Mouse (Mus musculus): ENCODE results near the gene Gm7579. TPM values are rescaled to one million over a fixed set of nuclear protein-coding genes. Genes with fewer than 3 reads are reported as not detected.

Gene Gm7579
- polyA plus RNA-seq, 1 experiment from 2014 or later = not detected

Other genes with a start within 250 kb of the Gm7579 start
- 52.7 and 55.9 TPM in 2 replicates for gene Mob2, start 150.8 kb upstream of the Gm7579 start, polyA plus RNA-seq (2015; fragmentation: Nextera tagmentation; extraction: Ambion mirVana)
- gene Dusp8, start 116.0 kb upstream of the Gm7579 start, polyA plus RNA-seq (2015; fragmentation: Nextera tagmentation; extraction: Ambion mirVana) = 109 and 117 TPM in 2 replicates
- gene Gm45618, start 91.1 kb upstream of the Gm7579 start, polyA plus RNA-seq (2015; fragmentation: Nextera tagmentation; extraction: Ambion mirVana) = 0.25 TPM in 2 replicates
- gene Gm39115, start 75.8 kb upstream of the Gm7579 start, polyA plus RNA-seq (2015; fragmentation: Nextera tagmentation; extraction: Ambion mirVana) = 0.24 TPM in 2 replicates
- not detected in 2 replicates for gene Gm45337, start 67.3 kb upstream of the Gm7579 start, polyA plus RNA-seq (2015; fragmentation: Nextera tagmentation; extraction: Ambion mirVana)
- not detected in 2 replicates for gene Gm29735, start 54.7 kb upstream of the Gm7579 start, polyA plus RNA-seq (2015; fragmentation: Nextera tagmentation; extraction: Ambion mirVana)
- gene Gm4553, start 46.1 kb upstream of the Gm7579 start, polyA plus RNA-seq (2015; fragmentation: Nextera tagmentation; extraction: Ambion mirVana) = not detected in 2 replicates
- gene Krtap5-2, start 35.9 kb upstream of the Gm7579 start, polyA plus RNA-seq (2015; fragmentation: Nextera tagmentation; extraction: Ambion mirVana) = not detected in 2 replicates
- gene Gm10153, start 21.5 kb upstream of the Gm7579 start, polyA plus RNA-seq (2015; fragmentation: Nextera tagmentation; extraction: Ambion mirVana) = not detected in 2 replicates
- gene Krtap5-3, start 10.5 kb upstream of the Gm7579 start, polyA plus RNA-seq (2015; fragmentation: Nextera tagmentation; extraction: Ambion mirVana) = not detected in 2 replicates
- gene Krtap5-5, start 18.1 kb downstream of the Gm7579 start, polyA plus RNA-seq (2015; fragmentation: Nextera tagmentation; extraction: Ambion mirVana) = not detected in 2 replicates
- gene Gm40460, start 29.2 kb downstream of the Gm7579 start, polyA plus RNA-seq (2015; fragmentation: Nextera tagmentation; extraction: Ambion mirVana) = not detected in 2 replicates
- not detected in 2 replicates for gene Gm2431, start 46.5 kb downstream of the Gm7579 start, polyA plus RNA-seq (2015; fragmentation: Nextera tagmentation; extraction: Ambion mirVana)
- not detected in 2 replicates for gene Gm4559, start 62.5 kb downstream of the Gm7579 start, polyA plus RNA-seq (2015; fragmentation: Nextera tagmentation; extraction: Ambion mirVana)
- not detected in 2 replicates for gene Krtap5-1, start 85.3 kb downstream of the Gm7579 start, polyA plus RNA-seq (2015; fragmentation: Nextera tagmentation; extraction: Ambion mirVana)
- gene Krtap5-4, start 91.7 kb downstream of the Gm7579 start, polyA plus RNA-seq (2015; fragmentation: Nextera tagmentation; extraction: Ambion mirVana) = not detected in 2 replicates
- 13.3 and 14.9 TPM in 2 replicates for gene Ifitm10, start 161.9 kb downstream of the Gm7579 start, polyA plus RNA-seq (2015; fragmentation: Nextera tagmentation; extraction: Ambion mirVana)
- gene Gm49369, start 170.8 kb downstream of the Gm7579 start, polyA plus RNA-seq (2015; fragmentation: Nextera tagmentation; extraction: Ambion mirVana) = 6.4 TPM in 1 of 2 replicates, not detected in the other
- 356 and 378 TPM in 2 replicates for gene Ctsd, start 176.2 kb downstream of the Gm7579 start, polyA plus RNA-seq (2015; fragmentation: Nextera tagmentation; extraction: Ambion mirVana)
- gene Syt8, start 223.0 kb downstream of the Gm7579 start, polyA plus RNA-seq (2015; fragmentation: Nextera tagmentation; extraction: Ambion mirVana) = not detected in 2 replicates
- gene Tnni2, start 229.9 kb downstream of the Gm7579 start, polyA plus RNA-seq (2015; fragmentation: Nextera tagmentation; extraction: Ambion mirVana) = 2.0 and 22.5 TPM in 2 replicates
- 5.5 and 6.0 TPM in 2 replicates for gene Lsp1, start 248.9 kb downstream of the Gm7579 start, polyA plus RNA-seq (2015; fragmentation: Nextera tagmentation; extraction: Ambion mirVana)

All from hindbrain, embryonic 16.5 days (tissue).